Mouse (Mus musculus) left cerebral cortex, adult 8-10 months (tissue): ENCODE measurements around the gene Hoxa7. TPM values are rescaled to one million over a fixed set of nuclear protein-coding genes. Genes with fewer than 3 reads are reported as not detected.

Source experiments
- DNase-seq, 2 experiments: peaks; one replicate each; pipeline ENCODE4 v3.0.0; 2022; ENCODE audit warnings: low spot score in 2 of 2
- total RNA-seq, 4 experiments: library from RNA; stranded (reverse); gene quantifications; 2 replicates each; pipeline ENCODE4 v1.2.4; 2022

Gene Hoxa7
- total RNA-seq, 4 experiments from 2014 or later, result not detected

GRCm38 (mm10) chr6:52226569-52227257 lies 5.1 kb upstream of the Hoxa7 start:
- no peak for DNase-seq

DNA sequence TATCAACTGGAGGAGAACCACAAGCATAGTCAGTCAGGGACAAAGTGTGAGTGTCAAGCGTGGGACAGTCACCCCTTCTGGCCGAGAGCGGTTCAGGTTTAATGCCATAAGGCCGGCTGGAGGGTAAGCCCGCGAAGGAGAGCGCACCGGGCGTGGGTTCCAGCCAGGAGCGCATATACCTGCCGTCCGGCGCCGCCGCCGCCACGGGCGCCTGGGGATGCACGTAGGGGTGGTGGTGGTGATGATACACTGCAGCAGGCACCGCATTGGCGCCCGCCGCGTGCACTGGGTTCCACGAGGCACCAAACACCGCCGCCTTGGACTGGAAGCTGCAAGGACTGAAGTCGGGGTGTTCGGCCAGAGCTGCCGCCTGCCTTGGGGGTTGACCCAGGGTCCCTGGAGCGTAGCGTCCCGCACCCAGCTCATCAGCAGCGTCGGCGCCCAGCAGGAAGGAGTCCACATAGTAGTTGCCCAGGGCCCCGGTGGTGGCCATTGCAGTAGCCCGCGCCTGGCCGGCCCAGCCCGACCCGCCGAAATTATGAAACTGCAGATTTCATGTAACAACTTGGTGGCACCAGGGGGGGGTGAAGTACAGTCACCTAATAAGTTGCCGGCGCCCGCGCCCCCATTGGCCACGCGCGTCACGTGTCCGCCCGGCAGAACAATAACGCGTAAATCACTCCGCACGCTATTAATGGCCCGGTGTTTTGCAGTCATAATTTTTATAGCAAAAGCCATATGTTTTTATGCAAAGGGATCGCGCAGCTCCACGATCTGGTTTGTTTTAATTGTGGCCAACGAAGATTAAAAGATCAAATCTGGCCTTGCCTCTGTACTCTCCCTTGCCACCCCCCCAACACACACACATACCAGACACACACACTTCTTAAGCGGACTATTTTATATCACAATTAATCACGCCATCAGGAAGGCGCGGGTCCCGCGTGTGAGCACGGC lies 4.2 kb upstream of the Hoxa7 start:
- no peak for DNase-seq

GRCm38 (mm10) chr6:52224895-52225611 lies 3.4 kb upstream of the Hoxa7 start:
- no peak for DNase-seq

DNA sequence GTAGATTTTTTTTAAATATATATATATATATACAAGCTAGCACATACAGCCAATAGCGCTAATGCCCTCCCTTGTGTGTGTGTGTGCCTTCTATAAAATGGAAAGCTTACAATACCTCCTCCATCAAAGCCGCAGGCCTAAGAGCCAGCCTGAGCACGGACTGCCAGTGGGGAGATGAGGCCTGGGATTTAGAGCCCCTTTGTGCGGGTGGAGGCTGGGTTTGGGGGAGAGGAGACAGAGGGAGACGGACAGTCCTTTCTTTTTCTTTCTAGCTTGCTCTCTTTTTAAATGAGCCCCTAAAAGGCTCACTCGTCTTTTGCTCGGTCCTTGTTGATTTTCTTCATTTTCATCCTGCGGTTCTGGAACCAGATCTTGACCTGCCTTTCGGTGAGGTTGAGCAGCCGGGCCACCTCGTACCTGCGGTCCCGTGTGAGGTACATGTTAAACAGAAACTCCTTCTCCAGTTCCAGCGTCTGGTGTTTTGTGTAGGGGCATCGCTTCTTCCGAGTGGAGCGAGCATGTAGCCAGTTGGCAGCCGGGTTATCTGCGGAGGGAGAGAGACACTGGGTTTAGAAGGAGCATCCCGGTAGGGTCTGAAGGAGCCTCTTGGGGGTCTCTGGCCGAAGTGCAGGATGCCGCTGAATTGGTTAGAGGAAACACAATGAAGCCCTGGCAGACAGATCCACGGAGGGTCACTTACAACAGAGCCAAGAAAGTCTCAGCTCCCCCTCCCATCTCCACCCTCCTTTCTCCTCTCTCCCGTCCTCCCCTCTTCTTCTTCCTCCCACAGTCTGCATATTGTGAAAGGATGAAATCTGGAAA lies 2.5 kb upstream of the Hoxa7 start:
- DNase-seq, result no peak

DNA sequence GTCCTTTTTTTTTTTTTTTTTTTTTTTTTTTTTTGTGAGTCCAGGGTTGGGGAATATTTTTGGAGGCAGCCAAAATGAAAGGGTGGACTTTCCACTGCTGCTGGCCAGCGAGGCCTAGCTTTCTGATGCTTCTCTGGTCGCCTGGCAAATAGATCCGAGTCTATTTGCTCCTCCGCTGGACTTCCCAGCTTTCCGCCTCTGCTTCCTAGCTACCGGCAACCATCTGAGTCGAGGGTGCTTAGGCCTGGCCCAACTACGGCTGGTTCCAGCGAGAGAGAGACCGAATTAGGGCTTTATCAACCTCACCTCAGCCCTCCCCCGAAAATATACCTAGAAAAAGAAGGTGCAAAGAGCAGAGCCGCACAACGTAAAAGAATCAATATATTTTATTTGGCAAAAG lies 1.1 kb upstream of the Hoxa7 start:
- DNase-seq, result no peak

DNA sequence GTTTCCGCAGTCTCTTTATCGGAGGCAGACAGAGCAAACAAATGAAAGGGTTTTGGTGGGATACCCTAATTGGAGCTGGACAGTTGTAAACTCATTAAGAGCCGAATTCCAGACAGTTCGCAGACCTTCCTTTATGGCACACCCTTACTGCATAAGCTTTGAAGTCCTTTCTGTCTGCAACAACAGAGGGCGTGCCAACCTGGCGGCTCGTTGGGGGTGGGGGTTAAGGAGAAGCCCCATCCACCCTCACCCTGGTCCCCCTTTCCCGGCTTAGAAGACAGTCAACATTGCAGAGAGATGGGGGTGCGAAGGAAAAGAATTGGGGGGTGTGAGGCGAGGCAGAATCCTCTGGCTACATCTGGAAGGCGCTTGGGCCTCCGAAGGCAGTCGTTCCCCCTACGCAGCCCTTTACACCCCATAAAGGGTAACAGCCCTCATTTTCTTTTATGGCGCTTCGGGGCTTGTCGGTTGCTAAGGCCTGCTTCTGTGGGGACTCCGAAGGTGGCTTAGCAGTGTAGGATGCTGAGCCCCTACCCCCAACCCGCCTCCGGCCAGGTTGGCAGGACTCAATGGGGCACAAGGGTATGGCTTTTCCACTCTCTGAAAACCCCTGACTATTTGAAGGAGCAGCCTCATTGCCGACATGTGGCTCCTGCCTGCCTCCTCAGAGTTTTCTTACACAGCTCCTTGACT lies 485 bp upstream of the Hoxa7 start:
- DNase-seq, result no peak

- DNase-seq, result no peak
These were observed 766 bp downstream of the Hoxa7 start for GRCm38 (mm10) chr6:52220865-52221310.

GRCm38 (mm10) chr6:52220003-52220864 lies 1.4 kb downstream of the Hoxa7 start:
- DNase-seq, result no peak

DNA sequence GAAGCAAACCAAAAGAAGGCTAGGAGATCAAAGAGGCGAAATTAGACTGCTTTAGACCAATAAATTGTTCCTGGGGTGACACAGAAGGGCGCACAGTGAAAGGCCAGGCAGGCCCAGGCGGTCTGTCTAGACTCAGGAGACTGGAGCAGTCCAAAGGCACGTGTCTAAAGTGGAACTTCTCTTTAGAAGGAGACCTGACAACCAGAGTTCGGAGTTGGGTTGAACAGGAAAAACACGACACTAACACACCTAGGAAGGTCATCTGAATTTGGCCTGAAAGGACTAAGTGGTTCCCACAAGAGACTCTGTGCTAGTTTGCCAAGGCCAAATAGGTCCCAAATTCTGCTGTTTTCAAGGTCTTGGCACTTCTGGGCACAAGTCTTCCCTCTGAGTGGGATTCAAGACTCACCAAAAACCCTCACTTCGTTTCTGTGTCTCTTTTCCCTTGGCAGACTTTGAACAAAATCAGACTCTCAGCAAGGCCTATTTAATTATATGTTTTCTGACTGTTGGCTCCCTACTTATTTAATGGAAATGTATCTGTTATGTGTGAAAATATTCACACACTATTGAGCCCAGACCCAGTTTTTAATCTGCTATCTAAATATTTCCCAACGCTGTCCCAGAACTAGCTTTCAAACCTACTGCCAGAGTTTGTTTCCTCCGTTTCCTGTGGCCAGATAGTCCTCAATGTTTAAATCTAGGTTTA lies 2.3 kb downstream of the Hoxa7 start:
- DNase-seq, result no peak

GRCm38 (mm10) chr6:52218643-52219215 lies 2.9 kb downstream of the Hoxa7 start:
- DNase-seq, result no peak

- no peak for DNase-seq
These were observed 3.6 kb downstream of the Hoxa7 start for GRCm38 (mm10) chr6:52217895-52218642.

DNA sequence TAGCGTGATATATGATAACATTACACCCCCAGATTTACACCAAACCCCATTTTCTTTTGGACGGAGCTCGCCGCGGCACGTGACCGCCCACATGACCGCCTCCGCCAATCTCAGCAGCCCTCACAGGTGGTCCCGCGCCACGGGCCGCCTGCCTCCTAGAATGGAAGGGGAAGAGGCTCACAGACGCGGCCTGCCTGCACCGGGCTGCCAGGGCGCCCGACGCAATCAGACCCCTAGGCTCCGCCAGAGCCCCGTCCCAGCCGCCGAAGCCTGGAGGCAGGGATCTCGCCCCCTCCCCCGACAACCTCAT lies 4.2 kb downstream of the Hoxa7 start:
- DNase-seq, result no peak

DNA sequence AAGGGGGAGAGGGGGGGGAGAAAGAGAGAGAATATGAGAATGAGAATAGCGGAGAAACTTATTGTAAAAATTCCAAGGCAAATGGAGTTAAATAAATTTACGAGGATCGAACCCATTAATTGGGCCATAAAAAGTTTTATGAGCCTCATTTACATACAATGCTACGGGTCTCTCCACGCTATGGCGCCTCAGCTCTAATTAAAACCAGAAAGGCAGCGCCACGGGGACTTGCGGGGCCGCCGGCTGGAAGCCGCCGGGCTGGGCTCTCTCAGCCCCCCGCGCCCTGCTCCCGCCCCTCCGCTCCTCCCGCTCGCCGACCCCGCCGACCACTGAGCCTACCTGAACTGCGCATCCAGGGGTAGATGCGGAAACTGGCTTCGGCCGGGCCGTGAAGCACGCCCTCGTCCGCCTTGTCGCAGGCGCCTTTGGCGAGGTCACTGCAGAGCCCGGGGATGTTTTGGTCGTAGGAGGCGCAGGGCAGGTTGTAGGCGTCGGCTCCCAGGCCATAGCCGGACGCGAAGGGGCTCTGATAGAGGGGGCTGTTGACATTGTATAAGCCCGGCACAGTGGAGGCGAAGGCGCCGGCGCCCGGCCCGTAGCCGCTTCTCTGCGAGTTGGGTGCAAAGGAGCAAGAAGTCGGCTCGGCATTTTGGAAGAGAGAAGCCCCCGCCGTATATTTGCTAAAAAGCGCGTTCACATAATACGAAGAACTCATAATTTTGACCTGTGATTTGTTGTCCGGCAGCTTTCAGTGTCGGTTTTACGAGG lies 4.8 kb downstream of the Hoxa7 start:
- no peak for DNase-seq

- no peak for DNase-seq
These were observed 5.7 kb downstream of the Hoxa7 start for GRCm38 (mm10) chr6:52215771-52216535.

DNA sequence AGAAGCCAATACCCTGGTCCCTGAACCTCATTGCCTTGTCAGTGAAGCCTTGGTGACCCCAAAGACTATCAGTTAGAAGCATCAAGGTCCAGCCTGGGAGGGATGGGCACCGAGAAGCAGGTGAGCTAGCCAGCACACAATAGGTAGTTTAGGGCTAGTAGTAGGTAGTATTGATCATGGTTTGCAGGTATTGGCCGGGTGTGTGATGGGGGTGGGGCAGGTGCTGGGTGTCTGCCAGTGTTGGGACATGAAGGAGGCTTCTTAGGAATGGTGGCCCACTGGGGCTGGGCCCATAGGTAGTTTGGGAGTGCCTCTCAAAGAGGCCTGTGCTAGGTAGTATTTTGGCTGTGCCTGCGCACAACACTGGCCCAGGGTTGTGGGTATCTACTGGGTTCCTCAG lies 6.6 kb downstream of the Hoxa7 start:
- no peak for DNase-seq

DNA sequence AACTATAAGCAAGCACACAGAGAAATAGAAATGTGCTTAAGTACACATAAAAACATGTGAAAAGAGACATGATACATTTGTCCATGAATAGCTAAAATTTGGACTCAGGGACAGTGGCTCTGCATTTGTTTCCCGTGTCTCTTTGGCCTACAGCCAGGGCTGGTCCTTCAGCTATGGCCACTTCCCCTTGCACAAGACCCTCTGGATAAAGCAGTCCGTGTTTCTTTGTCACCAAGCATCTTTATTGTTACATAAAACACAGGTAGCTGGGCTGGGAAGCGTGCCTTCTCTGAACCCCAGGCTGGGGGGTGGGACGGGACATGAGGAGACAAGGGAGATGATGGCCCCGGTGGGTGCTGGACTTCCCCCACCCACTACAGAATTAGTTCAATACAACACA lies 7.4 kb downstream of the Hoxa7 start:
- DNase-seq, result no peak
